Mouse (Mus musculus): ENCODE measurements around the gene Vmn1r28. TPM values are rescaled to one million over a fixed set of nuclear protein-coding genes. Genes with fewer than 3 reads are reported as not detected.
"Not testable (repeated sequence)": the region's sequence is repeated elsewhere in the genome, so short reads cannot be mapped to it uniquely, and the experiment has no call there.

The Vmn1r28 gene
- total RNA-seq (2022) = not detected

DNA sequence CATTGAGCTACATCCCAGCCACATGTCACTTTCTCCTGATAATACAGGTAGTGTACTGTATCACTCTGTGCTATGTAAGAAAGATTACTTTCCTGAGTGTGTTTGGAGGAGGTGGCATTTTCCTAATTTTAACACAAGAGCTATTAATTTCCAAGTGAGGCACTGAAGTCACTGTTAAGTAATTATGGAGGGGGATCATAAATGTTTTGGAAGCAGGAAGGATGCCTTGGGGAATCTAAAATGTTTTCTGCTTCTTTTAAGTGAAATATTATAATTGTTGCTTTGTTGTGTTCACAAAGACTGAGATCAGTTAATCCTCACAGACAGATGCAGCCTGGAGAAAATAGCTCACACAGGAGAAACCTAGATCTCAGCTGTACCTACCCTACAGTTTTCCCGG, at the start of gene Vmn1r28:
Gene Vmn1r28 (plus strand): TSS at position 301 of the 400 bp plus-strand sequence.
- no peak for DNase-seq (ENCODE audit: low spot score in 2 of 2)

DNA sequence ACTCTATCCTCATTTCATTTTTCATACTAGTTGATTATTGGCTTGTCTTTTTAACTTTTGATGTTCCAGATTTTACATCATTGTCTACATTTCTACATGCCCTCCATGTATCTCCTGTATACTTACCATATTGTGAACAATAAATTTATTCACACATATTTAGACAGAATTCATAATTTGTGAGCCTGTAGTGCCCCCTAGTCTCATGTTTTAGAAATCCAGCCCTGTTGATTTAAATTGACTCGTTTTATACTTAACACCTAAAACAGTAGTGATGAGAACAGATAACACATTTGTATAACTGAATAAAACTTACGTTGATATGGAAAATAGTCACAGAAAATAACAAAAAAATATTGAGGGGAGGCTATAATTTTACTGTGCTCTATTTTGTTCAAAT, 45.7 kb upstream of the Vmn1r28 start:
- no peak for DNase-seq (ENCODE audit: low spot score in 2 of 2)

DNA sequence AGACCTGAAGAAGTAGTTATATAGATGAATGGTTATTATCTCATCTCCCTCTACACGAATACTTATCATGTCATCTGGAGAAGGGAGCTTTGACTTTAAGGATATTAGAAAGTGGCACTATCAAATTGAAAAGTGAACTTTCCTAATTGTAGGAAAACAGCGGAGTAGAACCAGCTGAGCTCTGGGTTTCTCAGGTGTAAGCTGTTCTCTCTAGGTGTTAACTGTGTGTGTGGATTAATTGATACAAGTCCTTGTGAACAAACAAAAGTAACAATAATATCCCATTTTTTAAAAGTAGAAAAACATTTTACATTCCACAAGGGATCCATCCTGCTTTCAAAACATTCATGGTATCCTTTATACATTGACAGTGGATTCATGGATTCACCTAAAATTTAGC, 43.1 kb upstream of the Vmn1r28 start, which contains the start of gene Vmn1r27:
Gene Vmn1r27 (minus strand): TSS at position 101 of the 400 bp plus-strand sequence.
- no peak for DNase-seq (ENCODE audit: low spot score in 2 of 2)

DNA sequence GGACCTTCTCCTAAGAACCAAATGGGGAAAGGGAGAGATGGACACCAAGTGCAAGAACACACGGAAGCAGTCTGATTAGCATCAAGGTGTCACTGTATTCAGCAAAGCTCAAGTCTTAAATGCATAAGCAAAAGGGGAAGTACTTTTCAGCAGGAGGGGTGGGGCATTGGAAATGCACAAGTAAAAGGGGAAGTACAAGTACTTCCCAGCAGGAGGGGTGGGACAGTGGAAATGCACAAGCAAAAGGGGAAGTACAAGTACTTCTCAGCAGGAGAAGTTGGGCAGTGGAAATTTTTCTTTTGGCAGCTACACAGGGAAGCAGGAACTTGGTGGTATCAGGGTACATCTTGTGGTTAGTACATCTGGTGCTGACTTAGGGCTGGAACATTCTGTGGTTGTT, 17.8 kb downstream of the Vmn1r28 start:
- DNase-seq (ENCODE audit: low spot score in 2 of 2) = not testable (repeated sequence)

GRCm38 (mm10) chr6:58292201-58292600, 30.4 kb downstream of the Vmn1r28 start:
- DNase-seq (ENCODE audit: low spot score in 2 of 2) = no peak

DNA sequence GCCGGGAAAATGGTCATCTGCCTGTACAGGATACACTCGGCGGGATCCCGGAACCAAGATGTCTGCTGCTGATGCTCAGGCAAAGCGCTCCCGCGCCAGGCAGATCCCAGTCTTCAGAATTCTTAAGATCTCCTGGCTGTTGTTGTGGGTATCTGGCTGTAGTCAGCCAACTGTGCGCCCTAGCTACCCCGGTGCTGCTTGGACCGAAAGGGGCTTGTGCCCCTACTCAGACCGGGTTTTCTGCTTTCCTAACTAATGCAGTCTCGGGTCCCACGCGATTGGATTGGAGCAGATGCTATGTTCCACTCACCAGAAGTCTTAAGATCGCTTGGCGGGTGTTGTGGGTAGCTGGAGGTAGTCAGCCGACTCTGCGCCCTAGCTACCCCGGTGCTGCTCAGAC, 36.7 kb downstream of the Vmn1r28 start:
- DNase-seq (ENCODE audit: low spot score in 2 of 2) = not testable (repeated sequence)

- no peak for DNase-seq (ENCODE audit: low spot score in 2 of 2)
Observed at GRCm38 (mm10) chr6:58301249-58301648, 39.4 kb downstream of the Vmn1r28 start, which contains the start of gene Vmn1r29. Gene Vmn1r29, plus strand, starts transcription at chr6:58301549.

Other genes with a start within 250 kb of the Vmn1r28 start
- gene Vmn1r26, start 246.9 kb upstream of the Vmn1r28 start, total RNA-seq (2022) = not detected
- gene Vmn1r27, start 43.2 kb upstream of the Vmn1r28 start, total RNA-seq (2022) = not detected
- gene Vmn1r29, start 39.5 kb downstream of the Vmn1r28 start, total RNA-seq (2022) = not detected
- not detected for gene Vmn1r30, start 181.3 kb downstream of the Vmn1r28 start, total RNA-seq (2022)
- not detected for gene Vmn1r31, start 213.3 kb downstream of the Vmn1r28 start, total RNA-seq (2022)